Mouse (Mus musculus) MEL (cell line): ENCODE measurements around the gene Macrod2.

Experiments used
- CTCF ChIP-seq, 3 experiments: IDR thresholded peaks in 2 of 3; conservative IDR thresholded peaks in 1 of 3; 2 replicates each; pipeline ENCODE4 v1.5.1; 2011 to 2012; ENCODE audit warnings: low read length in 3 of 3, low read depth in 2 of 3, mild to moderate bottlenecking in 2 of 3, improper control_type of control experiment in 1 of 3, inconsistent platforms in 1 of 3, mixed read lengths in 1 of 3, moderate library complexity in 1 of 3; ENCODE audit not compliant: control insufficient read depth in 1 of 3, insufficient read depth in 1 of 3, poor library complexity in 1 of 3, severe bottlenecking in 1 of 3
- POLR2A ChIP-seq, 2 experiments: IDR thresholded peaks; 2 replicates each; pipeline ENCODE4 v1.6.1; 2011 to 2012; ENCODE audit warnings: low read length in 2 of 2, mild to moderate bottlenecking in 2 of 2, control low read depth in 1 of 2, improper control_type of control experiment in 1 of 2, low read depth in 1 of 2, moderate library complexity in 1 of 2; ENCODE audit not compliant: control insufficient read depth in 1 of 2, insufficient read depth in 1 of 2, poor library complexity in 1 of 2

DNA sequence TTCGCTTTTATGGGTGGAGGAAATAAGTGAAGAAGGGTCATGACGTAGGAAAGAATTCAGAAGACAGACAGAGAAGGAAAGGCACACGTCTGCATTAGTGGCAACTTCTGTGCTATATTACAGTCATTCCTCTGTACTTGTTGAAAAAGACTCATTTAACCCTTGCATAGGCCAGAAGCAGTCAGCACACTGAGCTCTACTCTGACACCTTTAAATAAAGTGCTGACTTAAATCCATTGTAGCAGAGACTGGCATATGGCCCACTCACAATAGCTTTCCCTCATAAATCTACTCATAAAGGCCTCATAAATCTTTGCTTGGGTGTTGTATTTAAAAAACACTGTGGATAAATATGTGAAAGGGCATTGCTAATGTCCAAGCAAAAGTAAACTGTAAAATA lies 1733.0 kb downstream of the Macrod2 start:
- no peak for TF ChIP-seq POLR2A (IDR thresholded peaks at IDR 0.05; ENCODE audit: control insufficient read depth in 1 of 2, insufficient read depth in 1 of 2, low read depth in 1 of 2, low read length in 2 of 2, poor library complexity in 1 of 2)
- TF ChIP-seq CTCF (IDR thresholded peaks at IDR 0.05 in 2 of 3, conservative IDR thresholded peaks at IDR 0.05 in 1 of 3; ENCODE audit: control insufficient read depth in 1 of 3, insufficient read depth in 1 of 3, low read depth in 2 of 3, low read length in 3 of 3, poor library complexity in 1 of 3, severe bottlenecking in 1 of 3), result no peak
